Mouse (Mus musculus): Measurements from ENCODE around the gene Gpr27. TPM values are rescaled to one million over a fixed set of nuclear protein-coding genes. Genes with fewer than 3 reads are reported as not detected.

The Gpr27 gene
- polyA plus RNA-seq, 1 experiment from 2014 or later, result 0.18 TPM

DNA sequence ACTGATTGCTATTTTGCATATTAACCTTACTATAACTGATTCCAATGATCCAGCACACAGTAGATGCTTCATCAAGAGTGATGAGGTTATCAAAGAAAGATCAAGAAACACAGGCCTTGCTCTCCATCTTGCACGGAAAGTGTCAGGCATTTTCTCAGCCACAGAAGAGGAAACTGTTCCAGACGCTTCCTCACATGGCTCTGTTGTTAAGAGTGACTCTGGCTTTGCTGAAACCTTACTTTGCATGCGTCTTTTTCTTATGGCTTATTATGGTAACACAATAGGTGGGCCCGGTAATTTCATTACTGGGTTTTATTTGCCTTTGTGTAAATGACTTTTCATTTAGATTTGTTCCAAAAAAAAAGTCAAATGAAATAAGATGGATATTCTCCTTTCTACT, 39.4 kb downstream of the Gpr27 start:
- Histone ChIP-seq H3K4me3 (ENCODE audit: low read depth, low read length) (no peak overlapping the region), H3K4me1 (ENCODE audit: insufficient read depth) (no peaks in the 10 kb centered on the region), H3K4me2 (ENCODE audit: low read depth, low read length) (no peak overlapping the region), H3K36me3 (replicated peaks; ENCODE audit: insufficient read depth, low read length) (no peaks in the 10 kb centered on the region), H3K27me3 (ENCODE audit: insufficient read depth, low read length) (peaks cover 13% of the 10 kb centered on the region), H3K9me3 (ENCODE audit: low read length) (no peaks in the 10 kb centered on the region), H3K27ac (ENCODE audit: low read depth) (no peak overlapping the region), H3K9ac (replicated peaks) (no peak overlapping the region)
- 56% methylated on average over 4 of the region's 4 CpGs for WGBS (ENCODE audit: insufficient replicate concordance)
- ATAC-seq, result no peak
- TF ChIP-seq CTCF (IDR thresholded peaks at IDR 0.05; ENCODE audit: low read depth), result no peak
- no peak for TF ChIP-seq EP300 (IDR thresholded peaks at IDR 0.05; ENCODE audit: low read depth)
- DNase-seq, result no peak

DNA sequence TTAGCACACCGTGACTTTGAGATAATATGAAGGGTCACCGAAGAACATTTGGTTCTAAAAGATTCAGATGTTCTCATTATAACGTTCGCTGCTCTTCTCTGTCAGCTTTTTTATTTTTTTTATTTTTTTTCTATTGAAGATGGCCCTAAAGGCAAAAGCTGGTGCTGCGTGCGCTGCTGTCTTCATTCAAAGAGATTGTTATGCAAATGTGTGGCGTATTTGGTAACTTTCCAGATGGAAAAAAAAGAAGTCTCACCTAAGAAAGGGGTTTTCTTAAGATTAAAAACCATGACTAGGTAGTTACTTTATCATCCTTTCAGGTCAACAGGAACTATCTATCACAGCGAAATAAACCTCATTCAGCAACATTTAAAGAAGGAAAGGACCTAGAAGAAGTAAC, 40.2 kb downstream of the Gpr27 start:
- Histone ChIP-seq H3K27me3 (ENCODE audit: insufficient read depth, low read length) (peaks cover 6% of the 10 kb centered on the region), H3K9ac (replicated peaks) (no peak overlapping the region), H3K4me2 (ENCODE audit: low read depth, low read length) (no peak overlapping the region), H3K36me3 (replicated peaks; ENCODE audit: insufficient read depth, low read length) (no peaks in the 10 kb centered on the region), H3K4me3 (ENCODE audit: low read depth, low read length) (no peak overlapping the region), H3K9me3 (ENCODE audit: low read length) (no peaks in the 10 kb centered on the region), H3K27ac (ENCODE audit: low read depth) (no peak overlapping the region), H3K4me1 (ENCODE audit: insufficient read depth) (no peaks in the 10 kb centered on the region)
- ATAC-seq, result no peak
- WGBS (ENCODE audit: insufficient replicate concordance), result 78% methylated on average over 8 of the region's 8 CpGs
- DNase-seq, result no peak
- no peak for TF ChIP-seq CTCF (IDR thresholded peaks at IDR 0.05; ENCODE audit: low read depth)

DNA sequence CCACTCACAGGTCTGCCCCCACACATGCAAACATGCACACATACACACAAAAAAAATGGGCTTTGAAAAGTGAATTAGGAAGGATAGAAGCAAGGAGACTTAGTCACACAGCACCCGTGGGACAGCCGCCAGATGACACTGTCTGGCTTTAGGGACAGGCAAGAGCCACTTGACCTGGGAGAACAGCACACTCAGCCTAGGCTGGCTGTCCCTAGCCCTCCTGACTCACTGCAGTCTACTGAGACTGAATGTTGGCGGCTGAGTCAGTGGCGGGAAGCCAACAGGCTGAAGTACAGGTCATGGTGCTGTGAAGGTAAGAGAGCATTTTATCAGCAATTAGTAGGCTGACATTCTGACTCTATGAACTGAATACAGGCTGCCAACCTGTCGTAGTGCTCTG, 42.2 kb downstream of the Gpr27 start:
- DNase-seq, result no peak
- WGBS (ENCODE audit: insufficient replicate concordance), result 67% methylated on average over 5 of the region's 5 CpGs

DNA sequence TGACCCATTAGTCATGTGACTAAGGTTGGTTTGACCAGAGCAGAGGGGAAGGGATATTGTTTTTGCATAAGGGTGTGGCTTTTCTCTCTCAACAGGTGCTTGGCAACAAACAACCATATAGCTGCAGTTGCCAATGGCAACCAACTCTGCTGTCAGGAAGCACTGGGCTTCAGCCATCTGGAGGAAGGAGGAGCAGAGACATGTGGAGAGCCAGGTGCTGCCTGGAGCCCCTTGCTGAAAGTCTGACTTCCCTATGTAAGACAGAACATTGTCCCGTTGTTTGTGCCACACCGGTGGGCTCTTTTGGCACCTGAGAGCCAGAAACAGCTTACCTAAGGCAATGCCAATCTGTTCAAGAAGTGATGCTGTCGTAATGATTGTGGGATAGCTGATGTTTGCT, 50.4 kb downstream of the Gpr27 start:
- Histone ChIP-seq H3K27me3 (ENCODE audit: insufficient read depth, low read length) (no peaks in the 10 kb centered on the region), H3K4me2 (ENCODE audit: low read depth, low read length) (no peak overlapping the region), H3K36me3 (replicated peaks; ENCODE audit: insufficient read depth, low read length) (no peaks in the 10 kb centered on the region), H3K9me3 (ENCODE audit: low read length) (no peaks in the 10 kb centered on the region), H3K4me3 (ENCODE audit: low read depth, low read length) (no peak overlapping the region), H3K27ac (ENCODE audit: low read depth) (no peak overlapping the region), H3K4me1 (ENCODE audit: insufficient read depth) (no peaks in the 10 kb centered on the region), H3K9ac (replicated peaks) (no peak overlapping the region)
- no peak for TF ChIP-seq CTCF (IDR thresholded peaks at IDR 0.05; ENCODE audit: low read depth)
- no peak for TF ChIP-seq EP300 (IDR thresholded peaks at IDR 0.05; ENCODE audit: low read depth)
- 68% methylated on average over 3 of the region's 3 CpGs for WGBS (ENCODE audit: insufficient replicate concordance)
- DNase-seq, result no peak
- ATAC-seq, result no peak

More for the DNA sequence above, 42.2 kb downstream of the Gpr27 start:
- H3K9ac ChIP-seq (replicated peaks), result no peak overlapping the region
- no peaks in the 10 kb centered on the region for H3K9me3 ChIP-seq (ENCODE audit: low read length)
- no peak overlapping the region for H3K4me2 ChIP-seq (ENCODE audit: low read depth, low read length)
- no peaks in the 10 kb centered on the region for H3K36me3 ChIP-seq (replicated peaks; ENCODE audit: insufficient read depth, low read length)
- ATAC-seq, result no peak
- H3K27me3 ChIP-seq (ENCODE audit: insufficient read depth, low read length), result 0 out of 2 replicates have a peak, but pooled peaks cover 2% of the 10 kb centered on the region
- H3K4me1 ChIP-seq (ENCODE audit: insufficient read depth), result no peaks in the 10 kb centered on the region
- TF ChIP-seq EP300 (IDR thresholded peaks at IDR 0.05; ENCODE audit: low read depth) (no peak), CTCF (IDR thresholded peaks at IDR 0.05; ENCODE audit: low read depth) (no peak)
- H3K27ac ChIP-seq (ENCODE audit: low read depth), result no peak overlapping the region
- H3K4me3 ChIP-seq (ENCODE audit: low read depth, low read length), result no peak overlapping the region

Other genes with a start within 250 kb of the Gpr27 start
- 18.4 and 18.9 TPM in 2 replicates for gene Foxp1, start 170.0 kb upstream of the Gpr27 start, polyA plus RNA-seq (2015; fragmentation: Nextera tagmentation; extraction: Ambion mirVana)
- gene Eif4e3, start 25.9 kb upstream of the Gpr27 start, polyA plus RNA-seq (2015; fragmentation: Nextera tagmentation; extraction: Ambion mirVana), result 3.8 and 4.3 TPM in 2 replicates
- 0.86 and 1.2 TPM in 2 replicates for gene Gm20696, start 25.9 kb upstream of the Gpr27 start, polyA plus RNA-seq (2015; fragmentation: Nextera tagmentation; extraction: Ambion mirVana)
- gene Prok2, start 33.7 kb downstream of the Gpr27 start, polyA plus RNA-seq (2015; fragmentation: Nextera tagmentation; extraction: Ambion mirVana), result 0.40 and 0.52 TPM in 2 replicates